Mouse (Mus musculus): ENCODE results near the gene Cript. TPM values are rescaled to one million over a fixed set of nuclear protein-coding genes. Genes with fewer than 3 reads are reported as not detected.

The Cript gene
- total RNA-seq (2021) = 10 to 100 TPM; 49.5 to 49.6 TPM

GRCm38 (mm10) chr17:87025269-87025949, at the start of gene Cript, which contains the start of gene Pigf:
TSS of gene Cript (plus strand) at chr17:87025550.
TSS of gene Pigf (minus strand) at chr17:87025406.
- peak; percentile 99 for DNase-seq
- intact Hi-C loops (cut with DNase I) = loop anchor here (10.0 kb wide), 1 partner anchor 61 kb away; the partner anchor contains the start of gene Rhoq

DNA sequence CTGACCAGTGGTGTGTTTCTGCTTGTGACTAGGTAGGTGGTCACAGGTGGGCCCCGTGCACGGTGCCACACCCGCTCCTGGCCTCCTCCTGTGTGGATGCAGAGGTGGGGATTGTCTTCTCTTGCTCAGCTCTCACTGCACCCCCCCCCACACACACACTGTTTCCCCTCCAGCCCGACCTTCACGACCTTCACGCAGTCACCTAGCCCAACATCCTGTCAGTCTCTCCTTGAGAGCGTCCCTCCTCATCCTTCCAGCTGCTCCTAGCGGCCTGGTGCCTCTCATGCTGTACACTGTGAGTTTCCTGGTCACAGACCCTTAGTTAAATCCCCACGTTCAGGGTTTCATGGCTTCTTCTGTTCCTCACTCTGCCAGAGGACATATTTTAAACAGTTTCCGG, 49.0 kb upstream of the Cript start:
- intact Hi-C loops (cut with DNase I) = no loop called here
- DNase-seq = no peak

GRCm38 (mm10) chr17:86978496-86978895, 46.9 kb upstream of the Cript start:
- intact Hi-C loops (cut with DNase I) = no loop called here
- no peak for DNase-seq

DNA sequence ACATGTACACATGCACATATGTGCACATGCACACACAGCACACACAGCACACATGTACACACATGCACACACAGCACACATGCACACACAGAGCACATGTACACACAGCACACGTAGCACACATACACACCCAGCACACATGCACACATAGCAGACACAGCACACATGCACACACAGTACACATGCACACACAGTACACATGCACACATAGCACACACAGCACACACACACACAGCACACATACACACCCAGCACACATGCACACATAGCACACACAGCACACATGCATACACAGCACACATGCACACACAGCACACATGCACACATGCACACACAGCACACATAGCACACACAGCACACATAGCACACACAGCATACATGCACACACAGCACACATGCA, 44.1 kb upstream of the Cript start:
- intact Hi-C loops (cut with DNase I) = no loop called here
- DNase-seq = no peak

- DNase-seq = no peak
- intact Hi-C loops (cut with DNase I) = no loop called here
These were observed 43.6 kb upstream of the Cript start for GRCm38 (mm10) chr17:86981701-86982100.

DNA sequence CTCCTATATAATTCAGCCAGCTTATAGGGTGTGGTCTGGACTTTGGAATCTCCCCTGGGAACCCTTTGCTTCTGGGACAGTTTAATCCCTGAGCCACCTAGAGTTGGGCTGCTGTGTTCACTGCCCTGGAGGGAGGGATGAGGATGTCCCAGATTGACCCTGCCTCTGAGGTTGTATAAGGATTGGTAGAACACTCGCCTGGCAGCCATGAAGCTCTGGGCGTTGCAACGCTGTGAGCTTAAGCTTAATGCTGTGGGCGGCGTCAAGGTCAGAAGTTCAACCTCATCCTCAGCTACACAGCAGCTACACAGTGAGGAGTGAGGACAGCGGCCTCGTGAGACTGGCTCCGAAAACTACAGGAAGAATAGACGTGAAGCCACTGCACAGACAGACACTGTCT, 42.9 kb upstream of the Cript start:
- DNase-seq = peak; percentile 63 to 66
- intact Hi-C loops (cut with DNase I) = no loop called here

DNA sequence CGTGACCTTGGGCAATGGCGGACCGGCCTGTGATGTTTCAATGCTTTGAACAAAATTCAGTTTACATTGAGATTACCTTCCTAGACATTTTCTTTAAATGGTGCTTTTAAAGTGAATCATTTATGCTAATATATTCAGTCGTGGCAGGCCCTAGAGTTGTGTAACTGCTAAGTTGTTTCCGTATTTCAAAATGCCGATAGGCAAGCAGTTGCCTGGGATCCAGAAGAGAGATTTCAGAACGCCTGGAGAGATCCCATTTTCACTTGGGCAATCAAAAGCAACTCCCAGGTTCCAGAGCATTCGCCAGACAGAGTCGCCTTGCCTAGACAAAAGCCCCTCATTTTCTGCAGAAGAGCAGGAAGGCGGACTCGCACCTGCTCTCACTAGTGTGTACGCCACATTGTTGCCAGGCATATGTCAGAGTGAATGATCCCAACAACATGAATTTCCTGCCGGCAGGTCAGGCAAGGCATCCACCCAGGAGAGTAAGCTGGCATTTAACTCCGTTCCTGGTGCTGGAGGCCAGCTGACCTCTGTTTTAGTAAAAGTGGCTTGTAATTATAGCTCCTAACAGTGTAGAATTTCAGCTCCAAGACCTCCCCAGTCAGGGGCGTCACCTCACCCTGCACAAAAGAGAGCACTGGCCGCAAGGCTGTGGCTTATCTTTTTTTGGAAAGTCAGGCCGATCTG, 38.8 kb upstream of the Cript start:
- intact Hi-C loops (cut with DNase I) = no loop called here
- DNase-seq = peak in 1 of 2 experiments; percentile 44

GRCm38 (mm10) chr17:86988161-86988560, 37.2 kb upstream of the Cript start:
- intact Hi-C loops (cut with DNase I) = no loop called here
- no peak for DNase-seq

DNA sequence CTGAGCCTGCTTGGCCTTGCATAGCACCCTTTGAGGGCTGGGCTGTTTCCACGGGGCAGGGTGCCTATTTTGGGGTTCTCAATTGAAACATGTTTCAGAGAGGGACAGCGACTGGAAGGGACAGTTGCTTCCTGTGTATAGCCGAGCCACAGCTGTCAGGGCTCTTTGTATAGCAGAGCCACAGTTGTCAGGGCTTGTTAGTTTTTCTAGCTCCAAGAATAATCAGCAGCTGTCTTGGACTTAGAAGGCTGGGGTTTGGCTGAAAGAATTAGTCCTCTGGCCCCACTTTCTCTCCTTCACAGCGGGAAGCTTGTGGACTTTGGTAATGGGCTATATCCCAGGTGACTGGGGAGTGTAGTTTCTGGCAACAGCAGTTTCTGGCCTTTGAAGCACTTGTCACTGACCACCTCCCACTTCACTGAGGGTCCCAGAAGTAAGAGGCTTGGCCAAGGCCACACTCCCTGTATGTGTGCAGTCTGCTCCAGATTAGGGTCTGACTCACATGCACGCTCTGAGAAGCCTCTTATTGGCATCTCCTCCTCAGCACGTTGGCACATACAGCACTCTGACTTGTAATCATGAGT, 36.7 kb upstream of the Cript start:
- peak; percentile 55 to 60 for DNase-seq
- intact Hi-C loops (cut with DNase I) = no loop called here

GRCm38 (mm10) chr17:86991306-86991705, 34.0 kb upstream of the Cript start:
- intact Hi-C loops (cut with DNase I) = no loop called here
- no peak for DNase-seq

DNA sequence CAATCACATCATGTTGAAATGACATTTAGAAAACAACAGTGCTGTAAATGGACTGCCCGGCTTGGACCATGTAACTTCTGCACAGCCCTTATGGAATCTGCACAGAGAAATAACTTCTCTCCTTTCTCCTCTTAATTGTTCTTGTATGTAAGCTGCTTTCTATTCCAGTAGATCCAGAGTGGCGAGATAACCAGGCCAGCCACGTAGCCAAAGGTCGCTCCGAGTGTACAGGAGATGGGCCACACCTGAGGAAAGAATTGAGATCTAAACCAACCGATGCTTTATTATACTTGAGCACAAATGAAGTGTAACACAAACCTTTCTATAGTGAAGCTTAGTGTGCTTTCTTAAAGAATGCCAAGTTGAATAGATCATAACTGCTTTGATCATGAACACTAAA, 28.0 kb upstream of the Cript start:
- DNase-seq = no peak
- intact Hi-C loops (cut with DNase I) = loop anchor here (5.0 kb wide), 1 partner anchor 80 kb away; the partner anchor contains the start of gene Tmem247

- no peak for DNase-seq
- intact Hi-C loops (cut with DNase I) = no loop called here
These were observed 16.4 kb upstream of the Cript start for GRCm38 (mm10) chr17:87008950-87009349.

DNA sequence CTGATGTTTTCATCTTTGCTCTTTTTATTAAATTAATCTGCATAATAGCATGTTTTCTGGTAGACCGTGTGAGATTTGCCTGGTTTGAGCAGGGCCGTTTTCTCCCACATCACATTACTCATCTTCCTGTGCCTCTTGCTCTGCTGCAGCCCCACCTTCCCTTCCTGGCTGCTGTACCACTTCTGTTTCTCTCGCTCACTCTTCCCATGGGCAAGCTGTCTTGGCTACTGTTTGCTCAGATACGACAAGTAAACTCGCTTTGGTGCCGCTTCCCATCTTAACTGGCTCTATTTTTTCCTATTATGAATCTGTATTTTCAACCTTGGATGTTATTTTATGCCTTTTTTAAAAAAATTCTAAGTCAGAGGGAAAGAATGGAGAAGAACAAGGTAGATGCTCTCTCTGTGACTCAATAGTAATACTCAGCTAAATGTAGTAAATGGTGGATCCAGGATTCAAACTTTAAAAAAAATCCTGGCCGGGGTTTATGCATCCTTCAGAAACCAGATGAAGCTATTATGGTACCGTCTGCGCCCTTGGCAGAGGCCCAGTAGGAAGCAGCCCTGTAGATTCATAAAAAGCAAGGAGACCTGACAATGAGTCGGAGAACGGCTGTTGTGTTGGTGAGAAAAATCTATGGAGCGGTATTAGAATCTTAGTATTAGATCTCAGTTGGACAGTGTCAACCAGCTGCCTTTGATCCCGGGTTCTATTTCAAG, 13.9 kb upstream of the Cript start:
- DNase-seq = no peak

DNA sequence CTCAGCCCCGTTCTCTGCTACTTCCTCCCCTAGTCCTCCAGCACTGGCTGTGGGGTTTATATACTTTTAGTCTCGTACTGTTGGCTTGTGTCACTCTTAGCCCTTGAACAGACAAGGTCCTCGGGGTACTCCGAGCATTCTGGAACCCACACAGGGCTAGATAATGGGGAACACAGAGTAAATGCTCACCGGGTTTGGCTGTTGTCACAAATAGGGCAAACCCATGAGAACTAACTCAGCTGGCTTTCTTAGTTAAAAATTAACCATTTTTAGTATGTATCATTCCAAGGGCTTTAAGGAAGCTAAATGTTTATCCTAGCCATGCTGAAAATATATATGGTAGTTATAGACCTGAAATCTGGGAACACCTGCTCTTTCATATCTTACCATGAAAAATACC, 5.7 kb upstream of the Cript start:
- no peak for DNase-seq
- intact Hi-C loops (cut with DNase I) = loop anchor here (10.0 kb wide), 1 partner anchor 55 kb away; the partner anchor contains the start of gene Rhoq

More for the DNA sequence above, 13.9 kb upstream of the Cript start:
- intact Hi-C loops (cut with DNase I) = no loop called here

- intact Hi-C loops (cut with DNase I) = loop anchor here (10.0 kb wide), 1 partner anchor 60 kb away; the partner anchor contains the start of gene Rhoq
These were observed 683 bp upstream of the Cript start for GRCm38 (mm10) chr17:87024491-87025242.

DNA sequence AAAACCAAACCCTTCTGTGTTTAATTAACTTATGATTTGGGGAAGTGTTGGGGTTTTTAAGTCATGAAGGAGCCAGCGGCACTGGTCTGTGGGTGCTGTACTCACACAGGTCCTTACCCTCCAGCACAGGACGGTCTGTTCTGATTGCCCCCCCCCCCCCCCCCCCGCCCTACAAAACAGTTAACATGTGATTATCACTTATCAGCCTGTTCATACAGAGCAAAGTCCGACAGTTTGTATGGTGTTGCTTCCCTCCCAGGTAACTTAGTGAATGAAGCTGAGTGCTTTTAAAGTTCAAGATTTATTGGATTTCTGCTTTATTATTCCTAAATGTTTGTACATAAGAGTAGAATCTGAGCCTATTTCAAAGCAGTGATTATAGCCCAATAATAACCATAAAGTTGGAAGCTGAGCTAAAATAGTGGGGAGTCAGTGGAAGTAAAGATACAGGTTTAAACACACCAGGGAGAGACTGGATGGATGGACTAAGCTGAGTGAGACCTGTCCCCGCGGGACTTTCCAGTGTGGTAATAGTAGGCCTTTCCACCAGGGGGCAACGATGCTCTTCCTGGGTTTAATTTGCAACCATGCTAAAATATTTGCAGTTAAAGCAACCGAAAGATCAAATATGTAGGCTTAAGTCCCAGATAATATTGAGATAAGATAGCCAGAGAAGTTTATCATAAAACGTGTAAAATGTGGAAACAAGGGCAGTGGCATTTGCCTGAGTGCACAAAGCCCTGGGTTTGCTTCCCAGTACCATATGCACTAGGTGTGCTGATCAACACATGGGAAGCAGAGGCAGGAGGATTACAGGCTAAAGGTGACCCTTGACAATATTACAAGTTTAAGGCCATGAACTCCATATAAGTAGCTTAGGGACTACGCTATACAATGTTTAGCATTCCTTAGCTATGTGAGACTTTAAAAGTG, 11.1 kb downstream of the Cript start:
- intact Hi-C loops (cut with DNase I) = loop anchor here (1.0 to 5.0 kb wide), 2 partner anchors 213 to 536 kb away; no protein-coding TSS in a partner anchor
- peak; percentile 32 to 63 for DNase-seq

More at GRCm38 (mm10) chr17:87024491-87025242, 683 bp upstream of the Cript start:
- peak in 1 of 2 experiments; percentile 15 for DNase-seq

- intact Hi-C loops (cut with DNase I) = loop anchor here (5.0 kb wide), 1 partner anchor 534 kb away; no protein-coding TSS in a partner anchor
- no peak for DNase-seq
These were observed 13.1 kb downstream of the Cript start for GRCm38 (mm10) chr17:87038496-87038895.

GRCm38 (mm10) chr17:87041739-87042138, 16.4 kb downstream of the Cript start:
- intact Hi-C loops (cut with DNase I) = no loop called here
- DNase-seq = no peak

- DNase-seq = peak; percentile 92 to 95
- intact Hi-C loops (cut with DNase I) = loop anchor here (1.0 to 2.0 kb wide), 4 partner anchors 82 to 204 kb away; no protein-coding TSS in a partner anchor
These were observed 19.0 kb downstream of the Cript start for GRCm38 (mm10) chr17:87044364-87044763.

Measured in heart, postnatal 10 days (tissue).